Mouse (Mus musculus) brain, adult 2 months (tissue): Measurements from ENCODE around the gene Rlbp1.

Source experiments
- DNase-seq: peaks from one replicate; pipeline ENCODE4 v3.0.0; 2011; ENCODE audit warnings: low read depth, low spot score

Rlbp1 gene

DNA sequence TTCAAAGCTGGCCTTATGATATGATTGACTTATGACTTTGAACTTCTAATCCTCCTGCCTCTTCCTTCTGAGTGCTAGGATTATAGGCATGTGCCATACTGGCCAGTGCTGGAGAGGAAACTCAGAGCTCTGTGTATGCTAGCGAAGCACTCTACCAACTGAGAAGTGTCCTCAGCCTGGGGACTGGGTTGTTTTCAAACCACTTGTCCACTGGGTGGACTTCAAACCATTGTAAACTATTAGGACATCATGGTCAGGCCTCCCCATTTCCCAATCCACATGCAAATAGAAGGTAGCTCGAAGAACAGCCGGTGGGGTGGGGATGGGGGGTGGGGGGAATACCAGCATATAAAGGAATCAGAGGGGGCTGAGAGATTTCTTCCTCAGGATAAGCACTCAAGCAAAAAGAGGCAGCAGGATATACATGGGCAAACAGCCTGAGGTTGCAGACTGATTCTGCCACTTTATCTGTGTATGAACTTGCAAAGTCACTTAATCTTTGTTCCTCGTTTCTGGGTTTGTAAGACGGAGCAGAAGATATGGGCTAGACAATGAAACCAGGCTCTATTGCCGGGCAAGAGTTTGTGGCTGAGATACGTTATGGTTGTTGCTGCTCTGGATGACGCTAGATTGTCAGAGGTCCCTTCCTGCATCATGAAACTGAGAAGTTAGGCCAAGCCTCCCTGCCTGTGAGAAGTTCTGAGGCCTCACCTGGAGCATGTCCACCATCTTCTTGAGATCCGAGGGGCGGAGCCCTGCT, 10.2 kb downstream of the Rlbp1 start:
- DNase-seq: no peak

- no peak for DNase-seq
Observed at GRCm38 (mm10) chr7:79375594-79375993, 11.3 kb downstream of the Rlbp1 start.

DNA sequence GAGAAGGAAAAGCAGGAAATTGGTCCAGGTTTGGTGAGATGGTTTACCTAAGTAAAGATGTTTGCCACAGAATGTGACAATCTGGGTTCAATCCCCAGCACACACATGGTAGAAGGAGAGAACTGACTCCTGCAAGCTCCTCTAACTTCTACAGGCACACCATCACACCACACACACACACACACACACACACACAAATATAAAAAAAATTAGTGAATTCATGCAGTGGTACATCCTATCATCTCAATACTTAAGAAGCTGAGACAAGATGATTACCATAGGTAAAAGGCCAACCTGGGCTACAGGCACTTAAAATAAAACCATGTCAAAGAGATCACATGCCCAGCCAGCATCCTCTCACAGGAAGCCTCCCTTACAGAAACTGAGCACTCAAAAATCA, 12.8 kb downstream of the Rlbp1 start:
- no peak for DNase-seq

- DNase-seq: peak; percentile 84
Observed at GRCm38 (mm10) chr7:79371321-79371879, 15.4 kb downstream of the Rlbp1 start.

GRCm38 (mm10) chr7:79369416-79369815, 17.4 kb downstream of the Rlbp1 start:
- DNase-seq: no peak

- no peak for DNase-seq
Observed at GRCm38 (mm10) chr7:79368664-79369063, 18.2 kb downstream of the Rlbp1 start.

- peak; percentile 75 for DNase-seq
Observed at GRCm38 (mm10) chr7:79363370-79364043, 23.3 kb downstream of the Rlbp1 start.

- DNase-seq: peak; percentile 35
Observed at GRCm38 (mm10) chr7:79362830-79363229, 24.0 kb downstream of the Rlbp1 start.

GRCm38 (mm10) chr7:79362208-79362607, 24.6 kb downstream of the Rlbp1 start:
- peak; percentile 78 for DNase-seq

DNA sequence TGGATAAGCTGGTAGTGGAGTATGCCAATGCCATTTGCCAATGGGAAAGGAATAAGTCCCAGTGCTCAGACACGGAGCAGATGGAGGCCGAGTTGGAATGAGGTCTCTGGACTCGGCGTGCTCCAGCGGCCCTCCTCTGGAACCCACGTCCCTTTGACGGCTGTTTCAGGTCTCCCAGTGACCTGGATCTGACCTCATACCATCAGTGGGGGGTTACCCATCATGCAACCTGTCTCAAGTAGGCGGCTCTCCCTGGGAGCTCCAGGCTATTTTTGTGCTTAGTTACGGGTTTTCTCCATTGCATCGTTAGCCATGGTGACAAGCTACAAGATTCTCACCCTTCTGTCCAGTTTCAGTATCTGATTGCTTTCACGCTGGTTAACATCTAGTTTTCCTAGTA, 26.8 kb downstream of the Rlbp1 start:
- peak; percentile 66 for DNase-seq

- peak; percentile 67 for DNase-seq
Observed at GRCm38 (mm10) chr7:79359183-79359435, 27.7 kb downstream of the Rlbp1 start.

GRCm38 (mm10) chr7:79358350-79359182, 28.3 kb downstream of the Rlbp1 start:
- peak; percentile 95 for DNase-seq

DNA sequence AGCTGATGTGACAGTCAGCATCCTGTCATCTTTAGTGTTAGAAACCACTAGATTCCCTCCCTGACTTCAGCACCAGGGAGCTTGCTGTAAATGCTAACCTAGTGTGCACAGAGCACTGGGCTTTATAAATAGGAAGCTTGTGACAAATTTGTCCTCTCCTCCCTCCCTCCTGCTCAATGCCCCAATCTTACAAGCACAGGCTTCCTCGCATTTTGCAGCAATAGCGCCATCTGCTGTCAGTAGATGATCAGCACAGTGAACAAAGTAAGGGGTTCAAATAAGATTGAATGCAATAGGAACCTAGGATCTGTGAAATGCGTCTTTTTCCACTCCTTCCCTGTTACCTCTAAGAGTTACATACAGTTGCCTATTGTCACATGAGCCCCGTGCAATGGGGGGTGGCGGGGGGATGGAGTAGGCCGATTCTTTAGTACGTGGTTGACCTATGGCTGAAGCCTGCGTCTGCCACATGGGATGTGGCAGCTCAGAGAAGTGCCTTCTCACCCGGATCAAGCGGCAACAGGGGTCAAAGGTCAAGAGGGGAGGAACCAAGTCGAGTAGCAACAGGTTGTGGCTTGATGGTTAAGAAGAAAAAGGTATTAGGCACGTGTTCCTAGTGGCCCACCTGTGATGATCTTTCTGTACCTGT, 37.0 kb downstream of the Rlbp1 start:
- DNase-seq: peak; percentile 97

GRCm38 (mm10) chr7:79348816-79349215, 38.0 kb downstream of the Rlbp1 start:
- DNase-seq: no peak

DNA sequence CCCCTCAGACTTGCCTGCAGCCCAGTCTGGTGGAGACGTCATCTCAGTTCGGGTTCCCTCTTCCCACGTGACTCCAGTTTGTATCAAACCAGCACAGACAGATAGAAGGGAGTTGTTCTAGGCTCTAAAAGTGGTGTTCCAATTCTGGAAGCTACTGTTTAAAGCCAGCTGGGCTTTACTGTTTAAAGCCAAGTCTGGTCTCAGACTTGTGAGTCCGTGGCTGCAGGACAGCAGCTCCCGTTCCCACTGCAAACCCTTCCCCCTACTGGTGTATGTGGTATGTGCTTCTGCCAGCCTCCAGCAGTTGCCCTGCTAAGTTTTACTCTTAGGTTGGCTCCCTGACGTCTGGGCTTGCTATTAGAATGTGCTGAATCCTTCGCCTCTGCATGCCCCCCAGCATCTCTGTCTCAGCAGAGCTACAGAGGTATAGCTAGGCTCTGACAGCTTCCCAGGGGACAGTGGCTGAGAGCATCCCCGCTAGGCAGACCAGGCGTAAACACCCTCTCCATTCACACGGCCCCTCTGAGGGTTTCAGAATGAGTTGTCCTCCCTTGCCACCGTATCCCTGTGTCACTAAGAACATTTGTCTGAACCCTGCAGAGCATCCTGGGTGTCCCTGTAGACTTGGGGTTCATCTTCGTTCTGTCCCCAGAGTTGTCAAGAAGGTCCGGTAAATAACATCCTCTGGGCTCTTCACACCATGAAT, 39.6 kb downstream of the Rlbp1 start:
- DNase-seq: peak; percentile 74

DNA sequence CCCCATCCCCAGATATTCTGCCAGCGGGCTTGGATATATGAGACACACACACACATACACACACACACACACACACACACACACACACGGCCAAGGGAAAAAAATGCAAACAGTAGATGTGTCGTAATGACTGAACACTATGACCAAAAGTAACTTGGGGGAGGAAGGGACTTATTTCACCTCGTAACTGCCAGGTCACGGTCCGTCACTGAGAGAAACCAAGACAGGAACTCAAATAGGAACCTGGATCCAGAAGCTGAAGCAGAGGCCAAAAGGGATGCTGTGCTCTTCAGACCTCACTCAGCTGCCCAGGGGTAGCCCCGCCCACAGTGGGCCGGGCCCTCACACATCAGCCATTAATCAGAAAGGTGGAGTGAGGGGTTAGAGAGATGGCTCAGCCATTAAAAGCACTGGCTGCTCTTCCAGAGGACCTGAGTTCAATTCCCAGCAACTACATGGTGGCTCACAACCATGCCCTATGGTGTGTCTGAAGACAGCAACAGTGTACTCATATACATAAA, 40.2 kb downstream of the Rlbp1 start:
- DNase-seq: no peak

- DNase-seq: peak; percentile 78
Observed at GRCm38 (mm10) chr7:79345902-79346301, 40.9 kb downstream of the Rlbp1 start.

DNA sequence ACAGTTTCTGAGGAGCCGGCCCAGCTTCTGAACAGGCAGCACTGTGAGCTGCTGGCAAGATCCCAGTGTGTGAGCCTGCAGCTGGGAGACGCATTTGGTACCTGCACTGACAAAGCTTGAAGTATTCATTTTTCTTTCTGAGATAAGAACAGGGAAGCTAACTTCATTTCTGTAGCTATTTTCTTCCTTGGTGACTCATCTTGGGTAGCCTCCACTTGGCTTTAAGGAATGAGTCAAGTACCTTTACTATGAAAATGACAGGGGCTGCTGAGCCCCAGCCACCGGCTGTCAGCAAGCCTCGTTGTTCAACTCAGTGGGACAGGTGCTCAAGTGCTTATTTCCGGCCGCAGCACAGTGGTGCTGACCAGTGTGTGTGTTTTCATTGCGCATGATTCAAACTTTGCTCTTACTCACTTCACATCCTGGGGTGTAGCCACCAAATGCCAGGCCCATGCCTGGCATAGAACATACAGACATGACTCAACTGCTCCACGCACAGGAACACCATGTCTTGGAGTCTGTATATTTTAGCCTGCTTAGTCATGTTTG, 50.4 kb downstream of the Rlbp1 start:
- DNase-seq: peak; percentile 82

- DNase-seq: no peak
Observed at GRCm38 (mm10) chr7:79333419-79333818, 53.4 kb downstream of the Rlbp1 start.

DNA sequence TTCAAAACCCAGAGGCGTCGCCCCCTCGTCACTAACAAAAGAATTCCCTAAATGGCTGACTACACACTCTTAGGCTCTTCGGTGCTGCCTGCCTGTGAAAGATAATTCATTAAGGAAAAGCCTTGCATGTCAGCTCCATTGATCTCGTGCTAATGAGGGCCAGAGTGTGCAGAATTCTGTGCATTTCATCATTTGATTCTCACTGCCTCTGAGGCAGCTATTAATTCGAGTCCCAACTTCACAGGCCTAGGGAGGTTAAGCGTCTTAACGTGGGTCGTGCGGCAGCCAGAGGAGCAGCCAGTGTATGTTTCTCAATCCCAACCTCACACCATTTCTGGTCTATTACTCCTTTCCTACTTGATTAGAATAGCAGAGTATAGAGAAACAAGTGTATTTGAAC, 55.7 kb downstream of the Rlbp1 start:
- DNase-seq: no peak

GRCm38 (mm10) chr7:79328769-79329168, 58.1 kb downstream of the Rlbp1 start:
- DNase-seq: no peak
